Mouse (Mus musculus) CD4-positive, CD25-positive, alpha-beta regulatory T cell, adult 9 weeks (primary cell): ENCODE results near the gene Gmfb. TPM values are rescaled to one million over a fixed set of nuclear protein-coding genes. Genes with fewer than 3 reads are reported as not detected.

Experiments used
- polyA plus RNA-seq: library from polyadenylated mRNA; unstranded; fragments of 100-300 nt; shearing (Covaris generic); gene quantifications from one replicate; pipeline ENCODE4 v1.2.1, GENCODE M21; 2017

Gmfb gene
- 111 TPM for polyA plus RNA-seq

GRCm38 (mm10) chr14:46821873-46822716 is at the start of gene Gmfb:
TSS of gene Gmfb (minus strand) at chr14:46822242.

GRCm38 (mm10) chr14:46831837-46832333 is 9.8 kb upstream of the Gmfb start, which contains the start of gene Cgrrf1:
TSS of gene Cgrrf1 (plus strand) at chr14:46832125.

GRCm38 (mm10) chr14:46787787-46788504 is 34.1 kb downstream of the Gmfb start, which contains the start of gene Cnih1:
TSS of gene Cnih1 (minus strand) at chr14:46788411.

DNA sequence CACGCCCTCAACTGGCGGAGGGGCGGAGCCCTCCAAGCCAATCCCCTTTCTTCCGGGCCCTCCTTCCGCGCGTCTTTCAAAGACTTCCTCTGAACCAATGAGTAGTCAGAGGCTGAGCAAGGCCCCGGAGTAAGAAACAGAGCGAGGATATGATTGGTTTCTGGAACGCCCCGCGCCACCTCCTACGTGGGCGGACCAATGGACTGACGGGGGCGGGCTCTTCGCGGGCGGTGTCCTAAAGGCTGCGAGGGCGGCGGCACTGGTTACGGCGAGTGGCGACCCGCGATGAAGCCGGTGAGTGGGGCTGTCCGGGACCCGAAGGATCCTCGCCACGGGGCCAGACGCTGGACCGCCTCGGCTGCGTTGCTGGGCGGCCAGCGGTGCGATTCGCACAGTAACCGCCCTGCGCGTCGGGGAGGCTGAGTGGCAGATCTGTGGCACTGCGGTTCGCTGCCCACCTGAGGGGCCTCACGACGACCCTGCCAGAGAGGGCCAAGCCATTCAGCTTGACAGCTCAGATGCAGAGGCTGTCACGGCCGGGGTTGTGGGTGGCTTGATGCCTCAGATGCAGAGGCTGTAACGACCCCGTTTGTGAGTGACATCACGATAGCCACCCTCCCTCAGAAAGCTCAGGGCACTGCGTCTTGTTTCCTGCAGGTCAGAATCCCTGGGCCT is 61.5 kb downstream of the Gmfb start, which contains the start of gene Cdkn3:
Cdkn3 (plus strand) TSS at position 187 of the 675 bp plus-strand sequence.

Other genes with a start within 250 kb of the Gmfb start
- 3.4 TPM for gene Cdkn3, start 61.7 kb downstream of the Gmfb start, polyA plus RNA-seq
- 95.5 TPM for gene Cnih1, start 33.8 kb downstream of the Gmfb start, polyA plus RNA-seq
- gene Cgrrf1, start 9.9 kb upstream of the Gmfb start, polyA plus RNA-seq, result 18.0 TPM
- gene Samd4, start 60.6 kb upstream of the Gmfb start, polyA plus RNA-seq, result 0.24 TPM